Mouse (Mus musculus): ENCODE measurements at regions not wholly inside any gene's neighbourhood (a gene's known extent, or its start where the extent isn't known, plus 50 kb on each side); places are given as distances from the start of the nearest gene placed in this dataset.

GRCm38 (mm10) chr14:17347286-17347685 is 312.8 kb upstream of the Thrb start:
- in situ Hi-C loops (cut with MboI, MseI): no loop called here

- in situ Hi-C loops (cut with MboI, MseI): loop anchor here in 1 of 2 experiments (10.0 kb wide), 1 partner anchor 1198 kb away; no protein-coding TSS in a partner anchor
Measured at GRCm38 (mm10) chr14:17352324-17353037, 307.6 kb upstream of the Thrb start.

GRCm38 (mm10) chr14:17361910-17362309 is 298.2 kb upstream of the Thrb start:
- in situ Hi-C loops (cut with MboI, MseI): no loop called here

GRCm38 (mm10) chr14:17402751-17403479 is 257.1 kb upstream of the Thrb start:
- in situ Hi-C loops (cut with MboI, MseI): loop anchor here (5.0 to 10.0 kb wide), 5 partner anchors 262 to 968 kb away; partner anchors contain the start of gene Thrb (in 1 of the 2)

- in situ Hi-C loops (cut with MboI, MseI): loop anchor here (5.0 to 10.0 kb wide), 3 partner anchors 252 to 971 kb away; partner anchors contain the start of gene Thrb (in 1 of the 2)
Measured at GRCm38 (mm10) chr14:17405551-17406336, 254.3 kb upstream of the Thrb start.

GRCm38 (mm10) chr14:17406879-17407278 is 253.2 kb upstream of the Thrb start:
- in situ Hi-C loops (cut with MboI, MseI): loop anchor here (5.0 to 10.0 kb wide), 3 partner anchors 250 to 972 kb away; partner anchors contain the start of gene Thrb (in 1 of the 2)

- in situ Hi-C loops (cut with MboI, MseI): loop anchor here (5.0 to 10.0 kb wide), 3 partner anchors 249 to 974 kb away; partner anchors contain the start of gene Thrb (in 1 of the 2)
Measured at GRCm38 (mm10) chr14:17408343-17408742, 251.7 kb upstream of the Thrb start.

- in situ Hi-C loops (cut with MboI, MseI): loop anchor here (5.0 to 10.0 kb wide), 3 partner anchors 248 to 974 kb away; partner anchors contain the start of gene Thrb (in 1 of the 2)
Measured at GRCm38 (mm10) chr14:17408813-17409212, 251.2 kb upstream of the Thrb start.

GRCm38 (mm10) chr14:17409497-17409896 is 250.6 kb upstream of the Thrb start:
- in situ Hi-C loops (cut with MboI, MseI): loop anchor here (5.0 to 10.0 kb wide), 3 partner anchors 248 to 975 kb away; partner anchors contain the start of gene Thrb (in 1 of the 2)

GRCm38 (mm10) chr14:17410752-17411151 is 249.3 kb upstream of the Thrb start:
- in situ Hi-C loops (cut with MboI, MseI): loop anchor here in 1 of 2 experiments (10.0 kb wide), 1 partner anchor 1106 kb away; no protein-coding TSS in a partner anchor

- in situ Hi-C loops (cut with MboI, MseI): loop anchor here in 1 of 2 experiments (10.0 kb wide), 1 partner anchor 1106 kb away; no protein-coding TSS in a partner anchor
Measured at GRCm38 (mm10) chr14:17411299-17411698, 248.8 kb upstream of the Thrb start.

GRCm38 (mm10) chr14:17414246-17414888 is 245.7 kb upstream of the Thrb start:
- in situ Hi-C loops (cut with MboI, MseI): loop anchor here in 1 of 2 experiments (10.0 kb wide), 1 partner anchor 1110 kb away; no protein-coding TSS in a partner anchor

GRCm38 (mm10) chr14:17427751-17428150 is 232.3 kb upstream of the Thrb start:
- in situ Hi-C loops (cut with MboI, MseI): no loop called here

GRCm38 (mm10) chr14:17429157-17429556 is 230.9 kb upstream of the Thrb start:
- in situ Hi-C loops (cut with MboI, MseI): no loop called here

GRCm38 (mm10) chr14:17433346-17433745 is 226.7 kb upstream of the Thrb start:
- in situ Hi-C loops (cut with MboI, MseI): no loop called here

- in situ Hi-C loops (cut with MboI, MseI): no loop called here
Measured at GRCm38 (mm10) chr14:17457946-17458345, 202.1 kb upstream of the Thrb start.

GRCm38 (mm10) chr14:17478963-17479362 is 181.1 kb upstream of the Thrb start:
- in situ Hi-C loops (cut with MboI, MseI): no loop called here

GRCm38 (mm10) chr14:17484866-17485265 is 175.2 kb upstream of the Thrb start:
- in situ Hi-C loops (cut with MboI, MseI): loop anchor here in 1 of 2 experiments (5.0 kb wide), 1 partner anchor 773 kb away; no protein-coding TSS in a partner anchor

- in situ Hi-C loops (cut with MboI, MseI): no loop called here
Measured at GRCm38 (mm10) chr14:17513756-17514155, 146.3 kb upstream of the Thrb start.

- in situ Hi-C loops (cut with MboI, MseI): no loop called here
Measured at GRCm38 (mm10) chr14:17522696-17523095, 137.4 kb upstream of the Thrb start.
